Mouse (Mus musculus): ENCODE measurements around the gene Gm6217.

DNA sequence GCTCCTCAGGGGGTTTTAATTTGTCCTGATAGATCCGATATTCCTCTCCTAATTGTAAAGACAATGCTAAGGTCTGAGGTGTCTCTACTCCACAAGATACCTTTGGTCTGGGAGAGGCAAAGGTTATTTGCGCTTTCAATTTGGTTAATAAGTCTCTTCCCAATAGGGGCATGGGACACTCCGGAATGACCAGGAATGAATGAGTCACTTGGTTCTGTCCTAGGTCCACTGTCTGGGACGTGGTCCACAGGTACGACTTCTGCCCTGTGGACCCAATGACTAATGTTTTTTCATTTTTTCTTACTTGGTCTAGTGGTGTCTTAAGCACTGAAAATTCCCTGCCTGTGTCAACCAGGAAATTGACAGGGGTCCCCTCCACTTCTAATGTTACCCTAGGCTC is 7.5 kb upstream of the Gm6217 start:
- TF ChIP-seq HCFC1 (IDR thresholded peaks at IDR 0.05; ENCODE audit: borderline replicate concordance, insufficient read depth, low read length), result no peak
- no peak for TF ChIP-seq ZC3H11A (IDR thresholded peaks at IDR 0.05; ENCODE audit: borderline replicate concordance, low read depth, low read length)

All from ES-E14 (cell line).